Mouse (Mus musculus) hindbrain, embryonic 12.5 days (tissue): ENCODE data around the gene Lars2. TPM values are rescaled to one million over a fixed set of nuclear protein-coding genes. Genes with fewer than 3 reads are reported as not detected.

Experiments used
- ATAC-seq: fragments of 200-750 bp; cut with Nextera tagmentation; 2 replicates; pipeline ENCODE4 v1.8.0; 2017; ENCODE audit warnings: moderate TSS enrichment; ENCODE audit not compliant: low FRiP score
- H3K27ac ChIP-seq: fragments of 300-500 bp; sonication (generic); 2 replicates; pipeline ENCODE4 v1.5.1; 2016; ENCODE audit warnings: mild to moderate bottlenecking
- H3K27me3 ChIP-seq: fragments of 300-500 bp; sonication (generic); 2 replicates; pipeline ENCODE4 v1.6.1; 2016; ENCODE audit warnings: mild to moderate bottlenecking
- H3K36me3 ChIP-seq: fragments of 300-500 bp; sonication (generic); 2 replicates; pipeline ENCODE4 v1.6.1; 2016; ENCODE audit warnings: mild to moderate bottlenecking
- H3K4me1 ChIP-seq: fragments of 300-500 bp; sonication (generic); 2 replicates; pipeline ENCODE4 v1.6.1; 2016
- H3K4me2 ChIP-seq: fragments of 300-500 bp; sonication (generic); replicated peaks from 2 replicates; pipeline ENCODE4 v1.6.1; 2016; ENCODE audit warnings: mild to moderate bottlenecking
- H3K4me3 ChIP-seq: fragments of 300-500 bp; sonication (generic); 2 replicates; pipeline ENCODE4 v1.5.1; 2016; ENCODE audit warnings: mild to moderate bottlenecking
- H3K9ac ChIP-seq: fragments of 300-500 bp; sonication (generic); 2 replicates; pipeline ENCODE4 v1.6.1; 2016; ENCODE audit warnings: mild to moderate bottlenecking, moderate library complexity
- H3K9me3 ChIP-seq: fragments of 300-500 bp; sonication (generic); replicated peaks from 2 replicates; pipeline ENCODE4 v1.6.1; 2016; ENCODE audit warnings: mild to moderate bottlenecking
- WGBS: fragments of 180-500 bp; shearing (Covaris S2); methylation state at CpG from one replicate; pipeline ENCODE4 v1.1.7; 2016; 5-methylcytosine and 5-hydroxymethylcytosine counted together
- polyA plus RNA-seq: library from polyadenylated mRNA; unstranded; fragments of >200 nt; fragmentation: Nextera tagmentation; extraction: Ambion mirVana; gene quantifications from 2 replicates; pipeline ENCODE4 v1.2.1, GENCODE M21; 2016

Lars2 gene
- polyA plus RNA-seq, 1 experiment from 2014 or later = 1,119 TPM

- WGBS = 84% methylated on average over 18 of the region's 18 CpGs
- no peak for ATAC-seq
- H3K36me3 ChIP-seq = peaks cover 5% of the 10 kb centered on the region; the same call in 1 of the 2 replicates
- no peaks in the 10 kb centered on the region for H3K27me3 ChIP-seq
- peak overlapping the region; percentile 65 for H3K4me3 ChIP-seq
- H3K4me2 ChIP-seq = peak overlapping the region; percentile 67
- H3K9me3 ChIP-seq = no peaks in the 10 kb centered on the region
- peaks cover 48% of the 10 kb centered on the region for H3K4me1 ChIP-seq
- H3K27ac ChIP-seq = no peak overlapping the region
- H3K9ac ChIP-seq = no peak overlapping the region
Measured at GRCm38 (mm10) chr9:123480253-123480921, 113.7 kb downstream of the Lars2 start.

GRCm38 (mm10) chr9:123481136-123481535 lies 114.4 kb downstream of the Lars2 start:
- Histone ChIP-seq H3K27me3 (no peaks in the 10 kb centered on the region), H3K27ac (no peak overlapping the region), H3K36me3 (peaks cover 5% of the 10 kb centered on the region; the same call in 1 of the 2 replicates), H3K4me3 (peak overlapping the region; percentile 65; the same call in 1 of the 2 replicates), H3K4me2 (peak overlapping the region; percentile 67), H3K9ac (no peak overlapping the region), H3K4me1 (peaks cover 48% of the 10 kb centered on the region), H3K9me3 (no peaks in the 10 kb centered on the region)
- 73% methylated on average over 7 of the region's 7 CpGs for WGBS
- ATAC-seq = no peak

GRCm38 (mm10) chr9:123483598-123483997 lies 116.9 kb downstream of the Lars2 start:
- Histone ChIP-seq H3K4me3 (no peak overlapping the region), H3K27me3 (no peaks in the 10 kb centered on the region), H3K27ac (no peak overlapping the region), H3K4me2 (no peak overlapping the region), H3K4me1 (peaks cover 48% of the 10 kb centered on the region), H3K9me3 (no peaks in the 10 kb centered on the region), H3K36me3 (peaks cover 5% of the 10 kb centered on the region; the same call in 1 of the 2 replicates), H3K9ac (no peak overlapping the region)
- ATAC-seq = no peak
- WGBS = 90% methylated on average over 1 of the region's 1 CpGs

- Histone ChIP-seq H3K4me3 (no peak overlapping the region), H3K27ac (no peak overlapping the region), H3K9me3 (no peaks in the 10 kb centered on the region), H3K9ac (no peak overlapping the region), H3K4me2 (no peak overlapping the region), H3K36me3 (peaks cover 5% of the 10 kb centered on the region; the same call in 1 of the 2 replicates), H3K27me3 (no peaks in the 10 kb centered on the region), H3K4me1 (peaks cover 43% of the 10 kb centered on the region)
- WGBS = 94% methylated on average over 3 of the region's 3 CpGs
- no peak for ATAC-seq
Measured at GRCm38 (mm10) chr9:123484830-123485229, 118.1 kb downstream of the Lars2 start.

- Histone ChIP-seq H3K4me2 (no peak overlapping the region), H3K4me3 (no peak overlapping the region), H3K9me3 (no peaks in the 10 kb centered on the region), H3K4me1 (peaks cover 38% of the 10 kb centered on the region), H3K36me3 (peaks cover 5% of the 10 kb centered on the region; the same call in 1 of the 2 replicates), H3K27me3 (no peaks in the 10 kb centered on the region), H3K27ac (no peak overlapping the region), H3K9ac (no peak overlapping the region)
- no peak for ATAC-seq
- 92% methylated on average over 4 of the region's 4 CpGs for WGBS
Measured at GRCm38 (mm10) chr9:123485561-123485960, 118.8 kb downstream of the Lars2 start.

- no peak for ATAC-seq
- WGBS = 77% methylated on average over 3 of the region's 3 CpGs
Measured at GRCm38 (mm10) chr9:123486635-123487034, 119.9 kb downstream of the Lars2 start.

GRCm38 (mm10) chr9:123489073-123489472 lies 122.3 kb downstream of the Lars2 start:
- ATAC-seq = no peak
- H3K4me1 ChIP-seq = peaks cover 20% of the 10 kb centered on the region
- WGBS = 87% methylated on average over 2 of the region's 2 CpGs
- no peak overlapping the region for H3K4me3 ChIP-seq
- no peak overlapping the region for H3K4me2 ChIP-seq
- H3K9ac ChIP-seq = no peak overlapping the region
- H3K27me3 ChIP-seq = no peaks in the 10 kb centered on the region
- H3K36me3 ChIP-seq = no peaks in the 10 kb centered on the region
- no peak overlapping the region for H3K27ac ChIP-seq
- no peaks in the 10 kb centered on the region for H3K9me3 ChIP-seq

More at GRCm38 (mm10) chr9:123486635-123487034, 119.9 kb downstream of the Lars2 start:
- Histone ChIP-seq H3K4me3 (no peak overlapping the region), H3K27ac (no peak overlapping the region), H3K9me3 (no peaks in the 10 kb centered on the region), H3K9ac (no peak overlapping the region), H3K4me1 (peaks cover 28% of the 10 kb centered on the region), H3K27me3 (no peaks in the 10 kb centered on the region), H3K4me2 (no peak overlapping the region), H3K36me3 (peaks cover 4% of the 10 kb centered on the region; the same call in 1 of the 2 replicates)

- Histone ChIP-seq H3K4me1 (peaks cover 20% of the 10 kb centered on the region), H3K27me3 (no peaks in the 10 kb centered on the region), H3K36me3 (no peaks in the 10 kb centered on the region), H3K4me3 (no peak overlapping the region), H3K9ac (no peak overlapping the region), H3K9me3 (no peaks in the 10 kb centered on the region), H3K27ac (no peak overlapping the region), H3K4me2 (no peak overlapping the region)
- no peak for ATAC-seq
- 75% methylated on average over 9 of the region's 9 CpGs for WGBS
Measured at GRCm38 (mm10) chr9:123489727-123490343, 123.1 kb downstream of the Lars2 start.

GRCm38 (mm10) chr9:123490930-123491329 lies 124.2 kb downstream of the Lars2 start:
- no peak overlapping the region for H3K27ac ChIP-seq
- no peaks in the 10 kb centered on the region for H3K36me3 ChIP-seq
- no peak overlapping the region for H3K9ac ChIP-seq
- ATAC-seq = no peak
- peaks cover 20% of the 10 kb centered on the region for H3K4me1 ChIP-seq
- WGBS = 81% methylated on average over 5 of the region's 5 CpGs
- H3K4me3 ChIP-seq = no peak overlapping the region
- no peak overlapping the region for H3K4me2 ChIP-seq
- H3K9me3 ChIP-seq = no peaks in the 10 kb centered on the region
- no peaks in the 10 kb centered on the region for H3K27me3 ChIP-seq

- H3K27me3 ChIP-seq = no peaks in the 10 kb centered on the region
- H3K9ac ChIP-seq = no peak overlapping the region
- peaks cover 13% of the 10 kb centered on the region for H3K4me1 ChIP-seq
- no peaks in the 10 kb centered on the region for H3K36me3 ChIP-seq
- peak overlapping the region; percentile 40; the same call in 1 of the 2 replicates for H3K27ac ChIP-seq
- H3K9me3 ChIP-seq = no peaks in the 10 kb centered on the region
- ATAC-seq = peak; percentile 66; the same call in 1 of the 2 replicates
- no peak overlapping the region for H3K4me2 ChIP-seq
- WGBS = 71% methylated on average over 9 of the region's 9 CpGs
- no peak overlapping the region for H3K4me3 ChIP-seq
Measured at GRCm38 (mm10) chr9:123491917-123492585, 125.3 kb downstream of the Lars2 start.

- Histone ChIP-seq H3K9me3 (no peaks in the 10 kb centered on the region), H3K27ac (no peak overlapping the region), H3K4me3 (no peak overlapping the region), H3K4me2 (no peak overlapping the region; the same call in 1 of the 2 replicates), H3K9ac (no peak overlapping the region), H3K4me1 (peaks cover 8% of the 10 kb centered on the region), H3K27me3 (no peaks in the 10 kb centered on the region), H3K36me3 (0 out of 2 replicates have a peak, but pooled peaks cover 11% of the 10 kb centered on the region)
- no peak for ATAC-seq
- WGBS = 24% methylated on average over 13 of the region's 13 CpGs
Measured at GRCm38 (mm10) chr9:123496665-123497064, 129.9 kb downstream of the Lars2 start.

GRCm38 (mm10) chr9:123497906-123498305 lies 131.2 kb downstream of the Lars2 start:
- no peaks in the 10 kb centered on the region for H3K4me1 ChIP-seq
- H3K9me3 ChIP-seq = no peaks in the 10 kb centered on the region
- no peak for ATAC-seq
- no peaks in the 10 kb centered on the region for H3K27me3 ChIP-seq
- H3K36me3 ChIP-seq = 0 out of 2 replicates have a peak, but pooled peaks cover 16% of the 10 kb centered on the region
- no peak overlapping the region for H3K4me2 ChIP-seq
- no peak overlapping the region for H3K4me3 ChIP-seq
- H3K27ac ChIP-seq = no peak overlapping the region
- 90% methylated on average over 5 of the region's 5 CpGs for WGBS
- H3K9ac ChIP-seq = no peak overlapping the region
